Mouse (Mus musculus) liver, postnatal 0 days (tissue): Measurements from ENCODE around the gene Xdh.

Source experiments
- CTCF ChIP-seq: sonication (generic); IDR thresholded peaks from 2 replicates; pipeline ENCODE4 v1.5.1; 2016; ENCODE audit warnings: antibody characterized with exemption, low read depth
- EP300 ChIP-seq: IDR thresholded peaks from 2 replicates; pipeline ENCODE4 v1.6.1; 2016; ENCODE audit warnings: antibody characterized with exemption, low read depth, mild to moderate bottlenecking

- no peak for TF ChIP-seq CTCF
- TF ChIP-seq EP300, result no peak; the same call in 1 of the 2 replicates
Measured at GRCm38 (mm10) chr17:73842963-73843362, 107.0 kb downstream of the Xdh start.
